In genomic region chr2:178098021-178098420, GRCm38 (mm10) we compare ENCODE assay signal across 10 mouse cellular contexts. TPM values are rescaled to one million over a fixed set of nuclear protein-coding genes. Genes with fewer than 3 reads are reported as not detected.
A peak's percentile ranks its signal among the peaks of the same experiment; 100 is the strongest.
DNase-seq lines count a peak whose midpoint lies in the region; ATAC-seq and TF ChIP-seq lines count a peak whose summit lies in the region.
"Had no signal": no experiment of that assay in that cellular context is flagged by ENCODE, and none has a peak within 500 bp of the region (broad histone marks: within the 10 kb centered on the region; RNA-seq: fewer than 3 reads in every experiment).

No protein-coding gene starts in this region.

- H3K27me3 ChIP-seq in heart, embryonic 11.5 days (ENCODE audit: control insufficient read depth, insufficient read depth, low read length) = peaks cover 2% of the 10 kb centered on the region; the same call in 1 of the 2 replicates
- H3K27me3 ChIP-seq: liver, embryonic 13.5 days; stomach, embryonic 15.5 days had no signal

- H3K9ac ChIP-seq in heart, embryonic 11.5 days (ENCODE audit: low read depth, low read length) = no peak overlapping the region
- H3K9ac ChIP-seq: liver, embryonic 13.5 days; stomach, embryonic 15.5 days had no signal

- no peak for TF ChIP-seq POLR2A in bone marrow macrophage, adult 2 months (IDR thresholded peaks at IDR 0.05; ENCODE audit: borderline replicate concordance, low read depth, low read length)

- peak; percentile 70 for TF ChIP-seq CTCF in bone marrow macrophage, adult 2 months (IDR thresholded peaks at IDR 0.05; ENCODE audit: low read depth, low read length)

- peak; percentile 27 to 69 for DNase-seq in heart, adult 18-20 months
- peak; percentile 61 for DNase-seq in CD4-positive, CD25-positive, alpha-beta regulatory T cell, adult 2 months (ENCODE audit: low read depth, low spot score)
- peak; percentile 62 for DNase-seq in forelimb bud, embryonic 11.5 days (ENCODE audit: low read depth, low spot score)
- peak; percentile 45 to 53 for DNase-seq in layer of hippocampus, postnatal 14 days (ENCODE audit: low spot score in 2 of 2)
- peak; percentile 57 for DNase-seq in mesoderm, embryonic 11.5 days (ENCODE audit: low read depth, low spot score)
- DNase-seq: liver, embryonic 13.5 days had no signal

- no peak overlapping the region for H3K4me2 ChIP-seq in heart, embryonic 11.5 days
- H3K4me2 ChIP-seq: liver, embryonic 13.5 days; stomach, embryonic 15.5 days had no signal

- WGBS in heart, embryonic 11.5 days (ENCODE audit: insufficient replicate concordance) = 8% methylated on average over 2 of the region's 2 CpGs

- H3K27ac ChIP-seq in heart, embryonic 11.5 days (ENCODE audit: low read depth, low read length) = no peak overlapping the region
- no peak overlapping the region for H3K27ac ChIP-seq in bone marrow macrophage, adult 2 months (ENCODE audit: insufficient read depth, low read depth, low read length)
- H3K27ac ChIP-seq: liver, embryonic 13.5 days; stomach, embryonic 15.5 days had no signal

- H3K4me3 ChIP-seq in heart, embryonic 11.5 days (ENCODE audit: low read depth, low read length) = no peak overlapping the region
- no peak overlapping the region for H3K4me3 ChIP-seq in bone marrow macrophage, adult 2 months (ENCODE audit: insufficient read depth, low read length)
- H3K4me3 ChIP-seq: liver, embryonic 13.5 days; stomach, embryonic 15.5 days had no signal

- no peaks in the 10 kb centered on the region for H3K9me3 ChIP-seq in heart, embryonic 11.5 days (replicated peaks; ENCODE audit: control insufficient read depth, low read length)
- H3K9me3 ChIP-seq: liver, embryonic 13.5 days; stomach, embryonic 15.5 days had no signal

- H3K36me3 ChIP-seq in heart, embryonic 11.5 days (ENCODE audit: control insufficient read depth, insufficient read depth, low read length) = no peaks in the 10 kb centered on the region
- H3K36me3 ChIP-seq: liver, embryonic 13.5 days; stomach, embryonic 15.5 days had no signal

- no peak for ATAC-seq in heart, embryonic 11.5 days (replicated peaks; ENCODE audit: insufficient number of reproducible peaks, low FRiP score, low TSS enrichment)
- ATAC-seq in monocyte, adult 5-6 weeks (replicated peaks; ENCODE audit: insufficient number of reproducible peaks, low FRiP score, low TSS enrichment, poor library complexity, severe bottlenecking) = no peak

- H3K4me1 ChIP-seq in heart, embryonic 11.5 days (ENCODE audit: control insufficient read depth, insufficient read depth, low read length) = no peaks in the 10 kb centered on the region
- 0 out of 2 replicates have a peak, but pooled peaks cover 2% of the 10 kb centered on the region for H3K4me1 ChIP-seq in bone marrow macrophage, adult 2 months (ENCODE audit: control insufficient read depth, insufficient read depth, low read length)
- H3K4me1 ChIP-seq: liver, embryonic 13.5 days; stomach, embryonic 15.5 days had no signal

RNA-seq across cellular contexts. Expression of gene Zfp931, which starts 19.7 kb away (rescaled TPM):
- total RNA-seq in heart, adult 18-20 months (2021) = 10 to 100 TPM; 13.2 to 14.2 TPM
- polyA plus RNA-seq in heart, embryonic 11.5 days (2014; fragmentation: Nextera tagmentation; extraction: Ambion mirVana) = 14.9 and 15.6 TPM in 2 replicates
- 6.6 and 6.8 TPM in 2 replicates for polyA plus RNA-seq in bone marrow macrophage, adult 2 months (2012; ENCODE audit: insufficient read depth, insufficient read length, missing spikeins)
- total RNA-seq in layer of hippocampus, postnatal 14 days (2021) = 10 to 100 TPM; 20.5 to 25.3 TPM
- total RNA-seq in monocyte, adult 5-6 weeks (2017) = 12.2 to 24.3 TPM (median 13.7 TPM) in 3 replicates

RNA-seq across cellular contexts. Expression of gene Phactr3, which starts 20.8 kb away (rescaled TPM):
- total RNA-seq in heart, adult 18-20 months (2021) = under 1 TPM; 0.69 to 0.94 TPM
- 11.7 TPM in 2 replicates for polyA plus RNA-seq in heart, embryonic 11.5 days (2014; fragmentation: Nextera tagmentation; extraction: Ambion mirVana)
- not detected in 2 replicates for polyA plus RNA-seq in bone marrow macrophage, adult 2 months (2012; ENCODE audit: insufficient read depth, insufficient read length, missing spikeins)
- total RNA-seq in layer of hippocampus, postnatal 14 days (2021) = 100 to 1,000 TPM; 134 to 144 TPM
- 62.1 to 93.8 TPM (median 74.6 TPM) in 3 replicates for total RNA-seq in monocyte, adult 5-6 weeks (2017)

Comparison
In these comparisons a context has a peak if more than half of its experiments do, and no peak if none do; other contexts are left out.
1. RNA of gene Phactr3, which starts 20.8 kb away (total RNA-seq): 134 to 144 TPM in layer of hippocampus, postnatal 14 days and 62.1 to 93.8 TPM in monocyte, adult 5-6 weeks; 0.69 to 0.94 TPM in heart, adult 18-20 months; every median in the first group is over 10 times any median in the second.
2. Peak in every context shown above with its lines, with median percentiles within 50 percentile points of each other: DNase-seq.